Mouse (Mus musculus): Measurements from ENCODE around the gene Trmo. TPM values are rescaled to one million over a fixed set of nuclear protein-coding genes. Genes with fewer than 3 reads are reported as not detected.

Gene Trmo
- polyA plus RNA-seq, 1 experiment from 2014 or later, result 8.4 TPM

- Histone ChIP-seq H3K4me2 (no peak overlapping the region), H3K4me3 (replicated peaks) (no peak overlapping the region), H3K9ac (replicated peaks) (no peak overlapping the region), H3K27ac (replicated peaks) (no peak overlapping the region), H3K4me1 (no peaks in the 10 kb centered on the region), H3K9me3 (replicated peaks) (no peaks in the 10 kb centered on the region), H3K36me3 (no peaks in the 10 kb centered on the region), H3K27me3 (replicated peaks) (no peaks in the 10 kb centered on the region)
- ATAC-seq (ENCODE audit: low FRiP score), result no peak
- 84% methylated on average over 6 of the region's 6 CpGs for WGBS
Observed at GRCm38 (mm10) chr4:46404042-46404795, 15.0 kb upstream of the Trmo start.

DNA sequence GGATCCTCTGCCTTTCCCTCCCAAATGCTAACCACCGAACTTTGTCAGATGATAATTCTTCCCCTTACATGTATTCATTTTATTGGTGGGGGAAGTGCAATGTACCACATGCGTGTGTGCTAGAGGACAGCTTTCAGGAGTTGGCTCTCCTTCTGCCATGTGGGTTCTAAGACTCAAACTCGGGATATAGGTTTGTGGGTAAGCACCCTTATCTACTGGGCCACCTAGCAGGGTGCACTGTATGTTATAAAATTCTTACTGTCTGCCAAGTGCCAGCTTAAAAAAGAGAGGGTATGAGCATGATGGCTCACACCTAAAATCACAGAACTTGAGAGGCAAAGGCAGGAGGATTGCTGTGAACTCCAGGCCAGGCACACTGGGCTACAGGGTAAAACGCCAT, 9.6 kb upstream of the Trmo start:
- 84% methylated on average over 4 of the region's 4 CpGs for WGBS

GRCm38 (mm10) chr4:46395736-46396135, 6.5 kb upstream of the Trmo start:
- H3K4me2 ChIP-seq, result no peak overlapping the region
- H3K36me3 ChIP-seq, result no peaks in the 10 kb centered on the region
- H3K27ac ChIP-seq (replicated peaks), result no peak overlapping the region
- H3K4me1 ChIP-seq, result no peaks in the 10 kb centered on the region
- no peak overlapping the region for H3K4me3 ChIP-seq (replicated peaks)
- WGBS, result 35% methylated on average over 5 of the region's 5 CpGs
- 0 out of 2 replicates have a peak, but pooled peaks cover 8% of the 10 kb centered on the region for H3K27me3 ChIP-seq (replicated peaks)
- H3K9ac ChIP-seq (replicated peaks), result no peak overlapping the region
- no peaks in the 10 kb centered on the region for H3K9me3 ChIP-seq (replicated peaks)
- no peak for ATAC-seq (ENCODE audit: low FRiP score)

More for the DNA sequence above, 9.6 kb upstream of the Trmo start:
- no peak for ATAC-seq (ENCODE audit: low FRiP score)
- Histone ChIP-seq H3K4me1 (no peaks in the 10 kb centered on the region), H3K27ac (replicated peaks) (no peak overlapping the region), H3K27me3 (replicated peaks) (0 out of 2 replicates have a peak, but pooled peaks cover 8% of the 10 kb centered on the region), H3K9ac (replicated peaks) (no peak overlapping the region), H3K9me3 (replicated peaks) (no peaks in the 10 kb centered on the region), H3K4me3 (replicated peaks) (no peak overlapping the region), H3K4me2 (no peak overlapping the region), H3K36me3 (no peaks in the 10 kb centered on the region)

GRCm38 (mm10) chr4:46394388-46394787, 5.2 kb upstream of the Trmo start:
- ATAC-seq (ENCODE audit: low FRiP score), result no peak

GRCm38 (mm10) chr4:46390390-46390970, 1.2 kb upstream of the Trmo start:
- H3K27me3 ChIP-seq (replicated peaks), result no peaks in the 10 kb centered on the region
- H3K4me3 ChIP-seq (replicated peaks), result peak overlapping the region; percentile 79
- H3K9me3 ChIP-seq (replicated peaks), result no peaks in the 10 kb centered on the region
- H3K9ac ChIP-seq (replicated peaks), result 0 out of 2 replicates have a peak overlapping the region, but pooled peaks have one; percentile 82
- 24% methylated on average over 9 of the region's 9 CpGs for WGBS
- peaks cover 6% of the 10 kb centered on the region for H3K36me3 ChIP-seq
- H3K4me2 ChIP-seq, result peak overlapping the region; percentile 66
- no peak overlapping the region for H3K27ac ChIP-seq (replicated peaks)
- no peak for ATAC-seq (ENCODE audit: low FRiP score)
- peaks cover 8% of the 10 kb centered on the region for H3K4me1 ChIP-seq

More at GRCm38 (mm10) chr4:46394388-46394787, 5.2 kb upstream of the Trmo start:
- H3K36me3 ChIP-seq, result no peaks in the 10 kb centered on the region
- WGBS, result 81% methylated on average over 2 of the region's 2 CpGs
- H3K27me3 ChIP-seq (replicated peaks), result 0 out of 2 replicates have a peak, but pooled peaks cover 8% of the 10 kb centered on the region
- no peak overlapping the region for H3K9ac ChIP-seq (replicated peaks)
- H3K4me3 ChIP-seq (replicated peaks), result no peak overlapping the region
- H3K9me3 ChIP-seq (replicated peaks), result no peaks in the 10 kb centered on the region
- H3K27ac ChIP-seq (replicated peaks), result no peak overlapping the region
- peaks cover 8% of the 10 kb centered on the region for H3K4me1 ChIP-seq
- H3K4me2 ChIP-seq, result no peak overlapping the region

- ATAC-seq (ENCODE audit: low FRiP score), result peak; percentile 49; the same call in 1 of the 2 replicates
- 2% methylated on average over 24 of the region's 24 CpGs for WGBS
- peak overlapping the region; percentile 98 for H3K27ac ChIP-seq (replicated peaks)
Observed at GRCm38 (mm10) chr4:46389612-46390341, 540 bp upstream of the Trmo start.

DNA sequence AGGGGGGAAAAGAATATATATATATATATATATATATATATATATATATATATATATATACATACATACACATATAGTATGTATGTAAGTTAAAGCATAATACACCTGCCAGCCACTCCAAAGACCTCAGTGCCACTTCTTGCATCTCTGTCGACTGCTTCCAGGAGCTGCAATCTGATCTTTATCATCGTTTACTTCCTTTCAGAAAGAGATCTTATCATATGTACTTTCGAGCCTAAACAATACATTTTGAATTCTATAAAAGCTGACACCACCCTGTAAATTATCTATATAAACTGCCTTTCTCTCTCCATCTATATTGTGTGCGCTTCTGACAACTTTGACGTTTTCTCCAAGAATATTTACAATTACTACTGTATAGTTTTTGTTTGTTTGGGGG, 681 bp downstream of the Trmo start:
- H3K4me2 ChIP-seq, result peak overlapping the region; percentile 66
- peaks cover 18% of the 10 kb centered on the region for H3K36me3 ChIP-seq
- H3K27ac ChIP-seq (replicated peaks), result peak overlapping the region; percentile 98
- H3K9ac ChIP-seq (replicated peaks), result peak overlapping the region; percentile 82
- peak overlapping the region; percentile 79 for H3K4me3 ChIP-seq (replicated peaks)
- H3K27me3 ChIP-seq (replicated peaks), result no peaks in the 10 kb centered on the region
- WGBS, result 38% methylated on average over 5 of the region's 5 CpGs
- no peak for ATAC-seq (ENCODE audit: low FRiP score)
- H3K4me1 ChIP-seq, result peaks cover 8% of the 10 kb centered on the region
- H3K9me3 ChIP-seq (replicated peaks), result no peaks in the 10 kb centered on the region

More at GRCm38 (mm10) chr4:46389612-46390341, 540 bp upstream of the Trmo start:
- peak overlapping the region; percentile 82 for H3K9ac ChIP-seq (replicated peaks)
- H3K4me1 ChIP-seq, result peaks cover 8% of the 10 kb centered on the region
- H3K4me2 ChIP-seq, result peak overlapping the region; percentile 66
- H3K4me3 ChIP-seq (replicated peaks), result peak overlapping the region; percentile 79
- no peaks in the 10 kb centered on the region for H3K27me3 ChIP-seq (replicated peaks)
- no peaks in the 10 kb centered on the region for H3K9me3 ChIP-seq (replicated peaks)
- H3K36me3 ChIP-seq, result peaks cover 11% of the 10 kb centered on the region

DNA sequence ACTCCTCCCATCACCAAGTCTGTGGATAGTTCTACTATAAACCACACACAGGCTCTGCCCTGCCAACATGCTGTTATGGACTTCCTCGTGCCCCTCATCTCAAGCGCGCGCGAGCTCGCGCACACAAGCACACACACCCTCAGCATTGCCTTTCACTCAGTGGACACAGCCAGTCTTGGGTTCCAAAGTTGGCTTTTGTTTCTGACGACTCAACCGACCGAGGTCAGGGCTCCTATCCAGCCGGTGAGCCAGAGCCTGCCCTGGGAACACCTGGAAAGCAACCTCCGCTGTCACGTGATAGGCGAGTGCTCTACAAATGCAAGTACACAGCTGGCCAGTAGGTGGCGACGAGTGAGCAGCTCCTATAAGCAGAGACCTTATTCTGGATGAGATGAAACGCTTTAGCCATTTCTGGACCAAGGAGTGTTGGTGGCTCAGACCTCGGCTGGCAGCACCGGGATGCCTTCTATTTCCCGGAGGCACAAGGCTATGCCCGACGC, 14.3 kb downstream of the Trmo start:
- H3K27me3 ChIP-seq (replicated peaks), result peaks cover 11% of the 10 kb centered on the region
- peak overlapping the region; percentile 39 for H3K4me3 ChIP-seq (replicated peaks)
- peaks cover 7% of the 10 kb centered on the region for H3K4me1 ChIP-seq
- peak overlapping the region; percentile 65 for H3K4me2 ChIP-seq
- H3K9me3 ChIP-seq (replicated peaks), result no peaks in the 10 kb centered on the region
- 25% methylated on average over 22 of the region's 22 CpGs for WGBS
- H3K36me3 ChIP-seq, result peaks cover 29% of the 10 kb centered on the region
- no peak overlapping the region for H3K9ac ChIP-seq (replicated peaks)
- ATAC-seq (ENCODE audit: low FRiP score), result peak; percentile 68; the same call in 1 of the 2 replicates
- H3K27ac ChIP-seq (replicated peaks), result no peak overlapping the region

- Histone ChIP-seq H3K4me1 (peaks cover 7% of the 10 kb centered on the region), H3K27ac (replicated peaks) (no peak overlapping the region), H3K9ac (replicated peaks) (no peak overlapping the region), H3K4me3 (replicated peaks) (peak overlapping the region; percentile 39), H3K4me2 (peak overlapping the region; percentile 65), H3K9me3 (replicated peaks) (no peaks in the 10 kb centered on the region), H3K27me3 (replicated peaks) (peaks cover 16% of the 10 kb centered on the region), H3K36me3 (peaks cover 24% of the 10 kb centered on the region)
- WGBS, result 67% methylated on average over 6 of the region's 6 CpGs
- no peak for ATAC-seq (ENCODE audit: low FRiP score)
Observed at GRCm38 (mm10) chr4:46374455-46374854, 14.8 kb downstream of the Trmo start.

DNA sequence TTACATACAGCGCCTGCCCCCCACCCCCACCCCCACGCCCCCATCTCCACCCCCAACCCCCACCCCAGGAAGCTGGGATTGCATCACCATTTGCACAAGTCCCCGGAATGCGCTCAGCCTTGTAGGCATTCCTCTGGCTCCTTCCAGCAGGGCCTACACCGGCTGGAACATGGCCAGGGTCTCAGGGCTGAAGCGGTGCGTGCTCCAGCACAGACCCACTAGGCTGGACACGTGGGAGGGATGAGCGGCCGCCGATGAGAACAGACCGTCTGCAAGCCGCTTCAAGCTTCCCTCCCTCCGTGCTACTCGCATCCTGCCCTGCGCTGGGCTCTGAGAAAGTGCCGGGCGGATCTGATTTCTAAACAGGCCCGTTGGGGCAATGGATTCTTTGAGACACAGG, 18.2 kb downstream of the Trmo start:
- WGBS, result 4% methylated on average over 19 of the region's 19 CpGs
- Histone ChIP-seq H3K9me3 (replicated peaks) (no peaks in the 10 kb centered on the region), H3K4me1 (peaks cover 7% of the 10 kb centered on the region), H3K9ac (replicated peaks) (no peak overlapping the region), H3K27me3 (replicated peaks) (peaks cover 22% of the 10 kb centered on the region), H3K4me2 (peak overlapping the region; percentile 49), H3K4me3 (replicated peaks) (peak overlapping the region; percentile 14; the same call in 1 of the 2 replicates), H3K36me3 (no peaks in the 10 kb centered on the region), H3K27ac (replicated peaks) (no peak overlapping the region)
- ATAC-seq (ENCODE audit: low FRiP score), result peak; percentile 65; the same call in 1 of the 2 replicates

DNA sequence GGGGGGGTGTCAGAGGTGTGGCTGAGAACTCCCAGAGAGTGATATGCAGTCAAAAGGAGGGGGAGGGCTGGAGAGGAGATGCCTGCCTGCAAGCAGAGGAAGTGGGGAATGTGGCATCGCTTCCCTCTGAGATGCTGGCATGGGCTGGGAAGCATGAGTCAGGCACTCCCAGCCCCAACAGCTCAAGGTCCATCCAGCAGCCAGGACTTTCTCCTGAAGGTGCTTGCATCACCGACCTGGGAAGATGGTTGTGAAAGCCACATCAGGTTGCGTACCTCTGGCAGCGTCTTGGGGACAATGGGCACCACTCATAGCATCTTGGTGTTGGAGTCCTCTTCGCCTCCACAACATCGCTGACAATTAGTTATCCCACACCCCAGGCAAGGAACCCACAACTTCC, 18.8 kb downstream of the Trmo start:
- H3K9ac ChIP-seq (replicated peaks), result no peak overlapping the region
- H3K27ac ChIP-seq (replicated peaks), result no peak overlapping the region
- no peaks in the 10 kb centered on the region for H3K9me3 ChIP-seq (replicated peaks)
- WGBS, result 53% methylated on average over 6 of the region's 6 CpGs
- H3K27me3 ChIP-seq (replicated peaks), result peaks cover 22% of the 10 kb centered on the region
- no peak overlapping the region for H3K4me2 ChIP-seq
- no peaks in the 10 kb centered on the region for H3K36me3 ChIP-seq
- peaks cover 7% of the 10 kb centered on the region for H3K4me1 ChIP-seq
- no peak for ATAC-seq (ENCODE audit: low FRiP score)
- H3K4me3 ChIP-seq (replicated peaks), result no peak overlapping the region
